Mouse (Mus musculus): ENCODE results near the gene Gmeb1.

Gene Gmeb1

GRCm38 (mm10) chr4:132274156-132274862, 12.9 kb upstream of the Gmeb1 start, which contains the start of gene Taf12:
TSS of gene Taf12 (plus strand) at chr4:132274375.
- DNase-seq (ENCODE audit: low spot score): peak; percentile 91

- no peak for DNase-seq (ENCODE audit: low spot score)
Measured at GRCm38 (mm10) chr4:132273166-132273565, 11.8 kb upstream of the Gmeb1 start.

- peak; percentile 78 for DNase-seq (ENCODE audit: low spot score)
Measured at GRCm38 (mm10) chr4:132269740-132270560, 8.5 kb upstream of the Gmeb1 start.

GRCm38 (mm10) chr4:132268871-132269739, 7.7 kb upstream of the Gmeb1 start:
- no peak for DNase-seq (ENCODE audit: low spot score)

GRCm38 (mm10) chr4:132266835-132267349, 5.5 kb upstream of the Gmeb1 start:
- DNase-seq (ENCODE audit: low spot score): no peak

- no peak for DNase-seq (ENCODE audit: low spot score)
Measured at GRCm38 (mm10) chr4:132263313-132263712, 1.9 kb upstream of the Gmeb1 start.

GRCm38 (mm10) chr4:132262358-132262616, 885 bp upstream of the Gmeb1 start:
- DNase-seq (ENCODE audit: low spot score): no peak

GRCm38 (mm10) chr4:132260404-132261379, 710 bp downstream of the Gmeb1 start:
- DNase-seq (ENCODE audit: low spot score): no peak

- no peak for DNase-seq (ENCODE audit: low spot score)
Measured at GRCm38 (mm10) chr4:132259248-132259647, 2.2 kb downstream of the Gmeb1 start.

GRCm38 (mm10) chr4:132256384-132256783, 5.0 kb downstream of the Gmeb1 start:
- no peak for DNase-seq (ENCODE audit: low spot score)

GRCm38 (mm10) chr4:132254986-132255385, 6.4 kb downstream of the Gmeb1 start:
- DNase-seq (ENCODE audit: low spot score): no peak

- DNase-seq (ENCODE audit: low spot score): no peak
Measured at GRCm38 (mm10) chr4:132253622-132254021, 7.8 kb downstream of the Gmeb1 start.

GRCm38 (mm10) chr4:132253128-132253527, 8.3 kb downstream of the Gmeb1 start:
- no peak for DNase-seq (ENCODE audit: low spot score)

GRCm38 (mm10) chr4:132251596-132251995, 9.8 kb downstream of the Gmeb1 start:
- DNase-seq (ENCODE audit: low spot score): no peak

- DNase-seq (ENCODE audit: low spot score): no peak
Measured at GRCm38 (mm10) chr4:132247451-132247997, 13.9 kb downstream of the Gmeb1 start.

- DNase-seq (ENCODE audit: low spot score): no peak
Measured at GRCm38 (mm10) chr4:132245643-132246042, 15.8 kb downstream of the Gmeb1 start.

- DNase-seq (ENCODE audit: low spot score): peak; percentile 31
Measured at GRCm38 (mm10) chr4:132241208-132241607, 20.2 kb downstream of the Gmeb1 start.

- no peak for DNase-seq (ENCODE audit: low spot score)
Measured at GRCm38 (mm10) chr4:132240367-132240766, 21.0 kb downstream of the Gmeb1 start.

- no peak for DNase-seq (ENCODE audit: low spot score)
Measured at GRCm38 (mm10) chr4:132238356-132238755, 23.0 kb downstream of the Gmeb1 start.

GRCm38 (mm10) chr4:132234710-132235109, 26.7 kb downstream of the Gmeb1 start:
- DNase-seq (ENCODE audit: low spot score): no peak

- no peak for DNase-seq (ENCODE audit: low spot score)
Measured at GRCm38 (mm10) chr4:132230422-132230821, 31.0 kb downstream of the Gmeb1 start.

Data from spleen, adult 12 weeks (tissue).